In genomic region chr2:24227191-24227590, GRCm38 (mm10) we compare ENCODE assay signal across 37 mouse cellular contexts. TPM values are rescaled to one million over a fixed set of nuclear protein-coding genes. Genes with fewer than 3 reads are reported as not detected.
"Had no signal": no experiment of that assay in that cellular context is flagged by ENCODE, and none has a peak within 500 bp of the region (broad histone marks: within the 10 kb centered on the region; RNA-seq: fewer than 3 reads in every experiment).

No protein-coding gene starts in this region.

- H3K9ac ChIP-seq: heart, embryonic 13.5 days; heart, embryonic 15.5 days; hindbrain, embryonic 12.5 days; hindbrain, embryonic 14.5 days; intestine, embryonic 15.5 days; limb, embryonic 12.5 days; liver, embryonic 13.5 days; liver, embryonic 15.5 days; liver, postnatal 0 days had no signal

- DNase-seq: gastrocnemius, postnatal 14 days; gastrocnemius, postnatal 36 days; kidney, adult 18-20 months; kidney, adult 8-10 months; kidney, postnatal 10 days; kidney, postnatal 25 days; kidney, postnatal 4 days; liver; liver, embryonic 13.5 days; liver, postnatal 0 days had no signal

- H3K4me3 ChIP-seq: heart, embryonic 13.5 days; heart, embryonic 15.5 days; hindbrain, embryonic 10.5 days; hindbrain, embryonic 12.5 days; intestine, embryonic 15.5 days; layer of hippocampus, adult 2 months; left cerebral cortex, adult 2 months; limb, embryonic 10.5 days; limb, embryonic 12.5 days; liver, embryonic 13.5 days; liver, embryonic 15.5 days had no signal

- H3K27me3 ChIP-seq: heart, embryonic 13.5 days; heart, embryonic 15.5 days; hindbrain, embryonic 12.5 days; intestine, embryonic 15.5 days; limb, embryonic 12.5 days; liver, embryonic 13.5 days; liver, embryonic 15.5 days had no signal

- H3K27ac ChIP-seq: heart, embryonic 13.5 days; heart, embryonic 15.5 days; hindbrain, embryonic 10.5 days; hindbrain, embryonic 12.5 days; hindbrain, embryonic 14.5 days; intestine, embryonic 15.5 days; layer of hippocampus, adult 2 months; left cerebral cortex, adult 2 months; limb, embryonic 10.5 days; limb, embryonic 12.5 days; liver, embryonic 13.5 days; liver, embryonic 15.5 days had no signal

- H3K4me1 ChIP-seq: heart, embryonic 13.5 days; heart, embryonic 15.5 days; hindbrain, embryonic 10.5 days; hindbrain, embryonic 12.5 days; intestine, embryonic 15.5 days; limb, embryonic 10.5 days; limb, embryonic 12.5 days; liver, embryonic 13.5 days; liver, embryonic 15.5 days had no signal

- H3K9me3 ChIP-seq: heart, embryonic 15.5 days; hindbrain, embryonic 12.5 days; intestine, embryonic 15.5 days; limb, embryonic 10.5 days; liver, embryonic 13.5 days; liver, embryonic 15.5 days had no signal

- H3K36me3 ChIP-seq: heart, embryonic 13.5 days; heart, embryonic 15.5 days; hindbrain, embryonic 10.5 days; hindbrain, embryonic 12.5 days; intestine, embryonic 15.5 days; limb, embryonic 10.5 days; limb, embryonic 12.5 days; liver, embryonic 13.5 days; liver, embryonic 15.5 days had no signal

RNA-seq across cellular contexts. Expression of gene Il1f6, which starts 12.0 kb away (rescaled TPM):
- total RNA-seq: gastrocnemius, adult 18-20 months; gastrocnemius, adult 8-10 months; gastrocnemius, postnatal 14 days; gastrocnemius, postnatal 36 days; heart, postnatal 36 days; layer of hippocampus, adult 2 months; layer of hippocampus, postnatal 10 days; layer of hippocampus, postnatal 25 days; left cerebral cortex, adult 2 months; left cerebral cortex, postnatal 14 days; left cerebral cortex, postnatal 36 days had no signal
- polyA plus RNA-seq: gonadal fat pad, adult 2 months; heart, embryonic 13.5 days; heart, embryonic 15.5 days; heart, postnatal 0 days; hindbrain, embryonic 10.5 days; hindbrain, embryonic 12.5 days; hindbrain, embryonic 14.5 days; hindbrain, embryonic 16.5 days; inflammation-experienced regulatory T-cells, adult 6 months; intestine, embryonic 15.5 days; intestine, postnatal 0 days; kidney, embryonic 14.5 days; limb, embryonic 10.5 days; limb, embryonic 12.5 days; limb, embryonic 14.5 days; liver, embryonic 11.5 days; liver, embryonic 13.5 days; liver, embryonic 15.5 days; liver, postnatal 0 days had no signal

RNA-seq across cellular contexts. Expression of gene Il1f9, which starts 40.9 kb away (rescaled TPM):
- total RNA-seq: gastrocnemius, adult 18-20 months; gastrocnemius, adult 8-10 months; gastrocnemius, postnatal 14 days; gastrocnemius, postnatal 36 days; heart, postnatal 36 days; layer of hippocampus, adult 2 months; layer of hippocampus, postnatal 10 days; layer of hippocampus, postnatal 25 days; left cerebral cortex, adult 2 months; left cerebral cortex, postnatal 14 days; left cerebral cortex, postnatal 36 days had no signal
- polyA plus RNA-seq: gonadal fat pad, adult 2 months; heart, embryonic 13.5 days; heart, embryonic 15.5 days; hindbrain, embryonic 10.5 days; hindbrain, embryonic 12.5 days; hindbrain, embryonic 14.5 days; hindbrain, embryonic 16.5 days; inflammation-experienced regulatory T-cells, adult 6 months; intestine, embryonic 15.5 days; intestine, postnatal 0 days; kidney, embryonic 14.5 days; kidney, embryonic 16.5 days; limb, embryonic 10.5 days; limb, embryonic 12.5 days; liver, embryonic 11.5 days had no signal

RNA-seq across cellular contexts. Expression of gene Il1f5, which starts 49.6 kb away (rescaled TPM):
- total RNA-seq: gastrocnemius, adult 18-20 months; gastrocnemius, adult 8-10 months; gastrocnemius, postnatal 14 days; gastrocnemius, postnatal 36 days; heart, postnatal 36 days; layer of hippocampus, adult 2 months; layer of hippocampus, postnatal 10 days; layer of hippocampus, postnatal 25 days; left cerebral cortex, adult 2 months had no signal
- polyA plus RNA-seq: heart, embryonic 13.5 days; heart, embryonic 15.5 days; heart, postnatal 0 days; hindbrain, embryonic 10.5 days; hindbrain, embryonic 12.5 days; hindbrain, embryonic 14.5 days; hindbrain, embryonic 16.5 days; inflammation-experienced regulatory T-cells, adult 6 months; intestine, embryonic 15.5 days; intestine, postnatal 0 days; kidney, embryonic 14.5 days; limb, embryonic 10.5 days; liver, embryonic 11.5 days; liver, embryonic 13.5 days; liver, embryonic 15.5 days; liver, postnatal 0 days had no signal
